Mouse (Mus musculus): ENCODE results near the gene Kif26b. TPM values are rescaled to one million over a fixed set of nuclear protein-coding genes. Genes with fewer than 3 reads are reported as not detected.

Kif26b gene
- polyA plus RNA-seq, 1 experiment from 2014 or later: 0.44 TPM

DNA sequence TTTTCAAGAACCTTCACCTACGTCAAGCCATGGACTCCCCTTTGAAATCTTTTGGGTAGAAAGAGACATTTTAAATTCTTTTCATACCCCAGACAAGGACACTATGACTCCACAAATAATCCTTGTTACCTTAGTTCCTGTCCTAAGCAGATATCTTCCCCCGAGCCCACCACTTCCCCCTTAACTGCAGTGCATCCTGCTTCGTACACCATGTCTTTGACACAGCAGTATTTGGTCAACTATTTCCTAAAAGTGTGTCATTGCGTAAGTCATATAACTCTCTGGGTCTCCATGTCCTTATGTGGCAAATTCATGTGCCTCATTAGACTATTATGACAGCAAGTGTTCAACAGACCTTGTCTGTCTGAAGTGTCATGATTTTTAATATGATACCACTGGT is 337.8 kb downstream of the Kif26b start:
- WGBS: 67% methylated on average over 4 of the region's 4 CpGs
- H3K36me3 ChIP-seq (ENCODE audit: insufficient read depth, low read length): no peaks in the 10 kb centered on the region
- H3K4me1 ChIP-seq (ENCODE audit: insufficient read depth, low read depth, low read length): no peaks in the 10 kb centered on the region
- no peak for TF ChIP-seq CTCF (IDR thresholded peaks at IDR 0.05)
- no peak for TF ChIP-seq EP300 (IDR thresholded peaks at IDR 0.05)
- H3K27me3 ChIP-seq (replicated peaks; ENCODE audit: insufficient read depth, low read length): no peaks in the 10 kb centered on the region
- H3K4me2 ChIP-seq (replicated peaks; ENCODE audit: low read depth, low read length): no peak overlapping the region
- no peaks in the 10 kb centered on the region for H3K9me3 ChIP-seq (ENCODE audit: low read length)
- no peak overlapping the region for H3K9ac ChIP-seq (replicated peaks; ENCODE audit: low read depth)
- DNase-seq (ENCODE audit: low spot score): peak; percentile 17
- no peak overlapping the region for H3K27ac ChIP-seq (ENCODE audit: low read length)
- no peak overlapping the region for H3K4me3 ChIP-seq (ENCODE audit: low read depth, low read length)
- ATAC-seq: no peak

DNA sequence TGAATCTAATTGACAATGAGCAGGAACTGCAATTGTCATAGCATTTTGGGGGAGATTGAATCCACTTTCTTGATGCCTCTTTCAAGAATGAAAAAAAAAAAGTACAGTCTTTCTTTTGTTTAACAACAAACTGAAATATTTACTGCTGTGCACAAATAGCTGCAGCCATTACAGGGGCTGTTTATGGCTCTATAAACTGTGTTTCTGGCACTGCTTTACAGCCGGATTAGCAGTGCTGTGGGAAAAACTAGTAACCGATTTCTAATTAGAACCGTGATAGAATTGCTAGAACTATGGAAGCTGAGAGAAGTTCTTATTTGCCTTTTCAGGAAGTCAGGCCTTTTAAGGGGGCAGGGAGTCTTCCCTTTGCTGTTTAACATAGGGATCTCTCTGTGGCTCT is 342.1 kb downstream of the Kif26b start:
- DNase-seq (ENCODE audit: low spot score) (no peak), ATAC-seq (no peak)
- Histone ChIP-seq H3K9ac (replicated peaks; ENCODE audit: low read depth) (no peak overlapping the region), H3K27ac (ENCODE audit: low read length) (no peak overlapping the region), H3K4me1 (ENCODE audit: insufficient read depth, low read depth, low read length) (no peaks in the 10 kb centered on the region), H3K27me3 (replicated peaks; ENCODE audit: insufficient read depth, low read length) (no peaks in the 10 kb centered on the region), H3K4me3 (ENCODE audit: low read depth, low read length) (no peak overlapping the region), H3K9me3 (ENCODE audit: low read length) (no peaks in the 10 kb centered on the region), H3K36me3 (ENCODE audit: insufficient read depth, low read length) (no peaks in the 10 kb centered on the region), H3K4me2 (replicated peaks; ENCODE audit: low read depth, low read length) (no peak overlapping the region)
- TF ChIP-seq EP300 (IDR thresholded peaks at IDR 0.05) (no peak), CTCF (IDR thresholded peaks at IDR 0.05) (no peak)
- 70% methylated on average over 3 of the region's 3 CpGs for WGBS

DNA sequence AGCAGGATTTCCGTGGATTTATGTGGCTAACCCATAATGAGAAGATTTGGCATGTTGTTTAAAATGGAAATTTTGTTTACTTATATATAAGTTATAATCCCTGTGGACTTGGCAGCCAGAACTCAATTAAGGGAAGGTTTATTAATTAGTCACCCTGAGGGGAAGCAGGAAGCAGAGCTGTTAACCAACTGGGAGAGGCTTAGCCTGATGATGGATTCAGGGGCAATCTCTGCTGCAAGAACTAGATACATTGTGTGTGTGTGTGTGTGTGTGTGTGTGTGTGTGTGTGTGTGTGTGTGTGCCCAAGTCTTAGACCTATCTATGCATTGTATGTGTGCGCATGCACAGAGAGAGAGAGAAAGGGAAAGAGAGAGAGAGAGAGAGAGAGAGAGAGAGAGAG is 348.0 kb downstream of the Kif26b start:
- Histone ChIP-seq H3K27ac (ENCODE audit: low read length) (no peak overlapping the region), H3K27me3 (replicated peaks; ENCODE audit: insufficient read depth, low read length) (no peaks in the 10 kb centered on the region), H3K4me3 (ENCODE audit: low read depth, low read length) (no peak overlapping the region), H3K9ac (replicated peaks; ENCODE audit: low read depth) (no peak overlapping the region), H3K36me3 (ENCODE audit: insufficient read depth, low read length) (no peaks in the 10 kb centered on the region), H3K4me2 (replicated peaks; ENCODE audit: low read depth, low read length) (no peak overlapping the region), H3K9me3 (ENCODE audit: low read length) (no peaks in the 10 kb centered on the region), H3K4me1 (ENCODE audit: insufficient read depth, low read depth, low read length) (no peaks in the 10 kb centered on the region)
- ATAC-seq: no peak
- no peak for DNase-seq (ENCODE audit: low spot score)
- whole genome bisulfite sequencing: 59% methylated on average over 2 of the region's 2 CpGs
- no peak for TF ChIP-seq EP300 (IDR thresholded peaks at IDR 0.05)
- no peak for TF ChIP-seq CTCF (IDR thresholded peaks at IDR 0.05)

DNA sequence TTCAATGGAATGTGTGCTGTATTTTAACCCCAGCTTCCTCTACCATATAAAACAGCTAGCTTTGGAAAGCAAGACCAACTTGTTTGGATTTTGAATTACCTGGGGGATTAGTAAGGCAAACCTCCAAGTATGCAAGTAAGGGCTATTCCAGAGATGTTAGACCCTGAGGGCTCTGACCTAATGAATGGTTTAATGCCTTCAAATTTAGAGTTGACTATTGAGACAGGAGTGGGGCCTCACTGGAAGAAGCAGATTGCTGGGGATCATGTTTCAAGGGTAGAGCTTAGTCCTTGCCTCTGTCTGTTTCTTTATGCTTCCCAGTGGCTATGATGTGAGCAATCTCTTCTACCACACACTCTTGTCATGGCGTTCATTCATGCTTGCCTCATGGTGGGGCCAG is 349.8 kb downstream of the Kif26b start:
- Histone ChIP-seq H3K4me3 (ENCODE audit: low read depth, low read length) (no peak overlapping the region), H3K36me3 (ENCODE audit: insufficient read depth, low read length) (no peaks in the 10 kb centered on the region), H3K4me2 (replicated peaks; ENCODE audit: low read depth, low read length) (no peak overlapping the region), H3K4me1 (ENCODE audit: insufficient read depth, low read depth, low read length) (no peaks in the 10 kb centered on the region), H3K9me3 (ENCODE audit: low read length) (no peaks in the 10 kb centered on the region), H3K27me3 (replicated peaks; ENCODE audit: insufficient read depth, low read length) (no peaks in the 10 kb centered on the region), H3K9ac (replicated peaks; ENCODE audit: low read depth) (no peak overlapping the region), H3K27ac (ENCODE audit: low read length) (no peak overlapping the region)
- DNase-seq (ENCODE audit: low spot score) (no peak), ATAC-seq (no peak)
- WGBS: 92% methylated on average over 1 of the region's 1 CpGs
- TF ChIP-seq EP300 (IDR thresholded peaks at IDR 0.05) (no peak), CTCF (IDR thresholded peaks at IDR 0.05) (no peak)

DNA sequence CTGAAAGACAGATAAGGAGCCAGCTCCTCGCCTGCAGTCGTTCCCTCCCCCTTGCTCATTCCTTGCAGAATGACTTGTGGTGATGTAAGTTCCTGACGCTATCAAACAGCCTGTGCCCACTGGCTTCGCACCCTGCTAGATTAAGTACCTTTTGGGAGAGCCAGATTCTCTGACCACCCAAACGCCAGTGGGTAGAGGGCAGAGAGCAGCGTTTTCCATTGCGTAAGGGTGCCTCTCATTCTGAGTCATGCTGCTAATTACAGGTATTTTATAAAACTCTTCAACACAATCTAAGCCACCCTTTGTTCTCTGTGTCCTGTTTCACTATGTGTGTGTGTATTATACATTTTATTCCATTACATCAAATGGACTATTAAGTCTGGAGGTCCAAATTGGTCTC is 352.0 kb downstream of the Kif26b start:
- DNase-seq (ENCODE audit: low spot score): no peak
- no peak for TF ChIP-seq CTCF (IDR thresholded peaks at IDR 0.05)
- TF ChIP-seq EP300 (IDR thresholded peaks at IDR 0.05): no peak
- H3K36me3 ChIP-seq (ENCODE audit: insufficient read depth, low read length): no peaks in the 10 kb centered on the region

DNA sequence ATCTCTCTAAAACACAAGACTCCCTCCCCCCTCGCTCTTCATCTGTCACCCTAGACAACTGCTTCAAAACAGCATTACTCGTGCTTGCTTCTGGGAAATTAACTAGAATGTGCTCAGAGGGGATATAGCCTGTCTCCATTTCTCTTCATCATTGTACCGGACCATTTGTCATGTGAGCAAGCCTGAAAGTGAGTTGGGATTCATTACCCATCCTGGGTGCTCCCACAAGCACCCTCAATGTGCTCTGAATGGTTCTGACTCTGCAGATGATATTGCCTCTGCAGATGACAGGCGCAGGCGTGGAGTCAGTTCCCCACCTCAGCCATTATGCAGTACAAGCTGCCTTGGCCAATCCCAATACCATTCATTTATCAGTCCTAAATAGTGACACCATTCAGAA is 357.7 kb downstream of the Kif26b start:
- no peak overlapping the region for H3K4me2 ChIP-seq (replicated peaks; ENCODE audit: low read depth, low read length)
- no peak for TF ChIP-seq EP300 (IDR thresholded peaks at IDR 0.05)
- TF ChIP-seq CTCF (IDR thresholded peaks at IDR 0.05): no peak
- H3K4me3 ChIP-seq (ENCODE audit: low read depth, low read length): no peak overlapping the region
- no peak overlapping the region for H3K27ac ChIP-seq (ENCODE audit: low read length)
- no peaks in the 10 kb centered on the region for H3K9me3 ChIP-seq (ENCODE audit: low read length)
- ATAC-seq: no peak
- H3K27me3 ChIP-seq (replicated peaks; ENCODE audit: insufficient read depth, low read length): no peaks in the 10 kb centered on the region
- WGBS: 73% methylated on average over 5 of the region's 5 CpGs
- H3K4me1 ChIP-seq (ENCODE audit: insufficient read depth, low read depth, low read length): no peaks in the 10 kb centered on the region
- H3K9ac ChIP-seq (replicated peaks; ENCODE audit: low read depth): no peak overlapping the region
- DNase-seq (ENCODE audit: low spot score): no peak
- no peaks in the 10 kb centered on the region for H3K36me3 ChIP-seq (ENCODE audit: insufficient read depth, low read length)

More for the DNA sequence above, 352.0 kb downstream of the Kif26b start:
- Histone ChIP-seq H3K27me3 (replicated peaks; ENCODE audit: insufficient read depth, low read length) (no peaks in the 10 kb centered on the region), H3K4me3 (ENCODE audit: low read depth, low read length) (no peak overlapping the region), H3K9me3 (ENCODE audit: low read length) (no peaks in the 10 kb centered on the region), H3K27ac (ENCODE audit: low read length) (no peak overlapping the region), H3K4me2 (replicated peaks; ENCODE audit: low read depth, low read length) (no peak overlapping the region), H3K4me1 (ENCODE audit: insufficient read depth, low read depth, low read length) (no peaks in the 10 kb centered on the region), H3K9ac (replicated peaks; ENCODE audit: low read depth) (no peak overlapping the region)
- 61% methylated on average over 7 of the region's 7 CpGs for whole genome bisulfite sequencing
- no peak for ATAC-seq

DNA sequence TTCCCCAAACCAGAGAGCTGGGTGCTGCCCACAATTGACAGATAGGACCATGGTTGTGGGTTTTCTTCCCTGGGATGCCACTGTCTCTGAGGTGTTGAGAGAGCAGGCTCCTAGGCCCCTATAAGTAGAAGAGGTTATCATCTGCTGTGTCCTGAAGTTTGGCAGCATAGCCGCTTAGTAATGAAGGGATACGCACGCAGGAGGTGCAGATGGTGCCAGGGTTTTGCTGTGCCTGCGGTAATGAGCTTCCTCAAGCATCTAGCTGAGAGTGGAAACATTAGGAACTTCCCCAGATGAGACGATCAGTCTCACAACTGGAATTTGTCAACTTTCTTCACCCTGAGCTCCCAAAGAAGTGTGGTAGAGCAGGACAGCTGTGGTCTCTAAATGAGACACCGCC is 363.5 kb downstream of the Kif26b start:
- 85% methylated on average over 6 of the region's 6 CpGs for WGBS

More for the DNA sequence above, 363.5 kb downstream of the Kif26b start:
- no peaks in the 10 kb centered on the region for H3K36me3 ChIP-seq (ENCODE audit: insufficient read depth, low read length)
- H3K9ac ChIP-seq (replicated peaks; ENCODE audit: low read depth): no peak overlapping the region
- H3K4me2 ChIP-seq (replicated peaks; ENCODE audit: low read depth, low read length): no peak overlapping the region
- DNase-seq (ENCODE audit: low spot score) (no peak), ATAC-seq (no peak)
- H3K27me3 ChIP-seq (replicated peaks; ENCODE audit: insufficient read depth, low read length): no peaks in the 10 kb centered on the region
- no peaks in the 10 kb centered on the region for H3K4me1 ChIP-seq (ENCODE audit: insufficient read depth, low read depth, low read length)
- no peak overlapping the region for H3K27ac ChIP-seq (ENCODE audit: low read length)
- H3K4me3 ChIP-seq (ENCODE audit: low read depth, low read length): no peak overlapping the region
- TF ChIP-seq CTCF (IDR thresholded peaks at IDR 0.05) (no peak), EP300 (IDR thresholded peaks at IDR 0.05) (no peak)
- no peaks in the 10 kb centered on the region for H3K9me3 ChIP-seq (ENCODE audit: low read length)
